Mouse (Mus musculus) CH12.LX (cell line): ENCODE results near the gene Pla2g10.
"Not testable (repeated sequence)": the region's sequence is repeated elsewhere in the genome, so short reads cannot be mapped to it uniquely, and the experiment has no call there.

ENCODE experiments used
- ELF1 ChIP-seq: IDR thresholded peaks from 2 replicates; pipeline ENCODE4 v1.6.1; 2014; ENCODE audit warnings: low read depth, mild to moderate bottlenecking, inconsistent platforms, low read length, improper control_type of control experiment
- MAX ChIP-seq: IDR thresholded peaks from 2 replicates; pipeline ENCODE4 v1.6.1; 2011; ENCODE audit warnings: low read length, improper control_type of control experiment
- NRF1 ChIP-seq: IDR thresholded peaks from 2 replicates; pipeline ENCODE4 v1.6.1; 2014; ENCODE audit warnings: low read depth, mild to moderate bottlenecking, inconsistent platforms, low read length, improper control_type of control experiment, moderate library complexity
- POLR2A ChIP-seq: IDR thresholded peaks from 2 replicates; pipeline ENCODE4 v1.6.1; 2011; ENCODE audit warnings: low read depth, mild to moderate bottlenecking, improper control_type of control experiment, low read length
- RAD21 ChIP-seq: IDR thresholded peaks from 2 replicates; pipeline ENCODE4 v1.6.1; 2011; ENCODE audit warnings: low read depth, mild to moderate bottlenecking, low read length, improper control_type of control experiment, moderate library complexity
- UBTF ChIP-seq: IDR thresholded peaks from 2 replicates; pipeline ENCODE4 v1.6.1; 2012; ENCODE audit warnings: low read depth, mild to moderate bottlenecking, inconsistent platforms, low read length, improper control_type of control experiment, moderate library complexity

- TF ChIP-seq RAD21, UBTF, POLR2A, ELF1, MAX, NRF1: not testable (repeated sequence)
Observed at GRCm38 (mm10) chr16:13762807-13763206, 32.0 kb upstream of the Pla2g10 start.
